Mouse (Mus musculus): Measurements from ENCODE around the gene Mfsd11. TPM values are rescaled to one million over a fixed set of nuclear protein-coding genes. Genes with fewer than 3 reads are reported as not detected.

Gene Mfsd11
- polyA plus RNA-seq, 1 experiment from 2014 or later: 51.2 TPM

DNA sequence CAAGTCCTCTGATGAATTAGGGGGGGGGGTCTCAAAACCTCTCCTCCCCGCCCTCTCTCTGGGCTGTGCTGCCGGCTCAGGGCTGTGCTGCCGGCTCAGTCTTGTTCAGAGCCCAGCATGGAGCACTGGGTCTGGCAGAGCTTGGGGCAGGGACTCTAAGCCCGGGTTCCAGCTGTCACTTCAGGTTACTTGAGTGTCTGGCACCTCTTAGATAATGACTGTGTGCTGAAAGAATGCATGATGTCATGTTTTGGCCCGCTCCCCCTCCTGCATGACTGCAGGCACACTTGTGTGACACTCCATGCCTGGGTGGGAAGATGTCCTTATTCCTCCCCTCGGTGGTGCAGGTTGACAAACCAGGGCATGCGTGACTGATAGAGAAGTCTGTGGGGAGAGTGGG, 69.8 kb downstream of the Mfsd11 start:
- Histone ChIP-seq H3K27ac (no peak overlapping the region), H3K9me3 (no peaks in the 10 kb centered on the region), H3K4me1 (0 out of 2 replicates have a peak, but pooled peaks cover 4% of the 10 kb centered on the region), H3K27me3 (peaks cover 49% of the 10 kb centered on the region), H3K4me3 (no peak overlapping the region), H3K9ac (no peak overlapping the region), H3K36me3 (no peaks in the 10 kb centered on the region), H3K4me2 (replicated peaks) (no peak overlapping the region)
- no peak for ATAC-seq (ENCODE audit: insufficient number of reproducible peaks, insufficient read depth, low FRiP score, low TSS enrichment)
- WGBS: 52% methylated on average over 7 of the region's 7 CpGs

Other genes with a start within 250 kb of the Mfsd11 start
- gene Rhbdf2, start 225.4 kb upstream of the Mfsd11 start, polyA plus RNA-seq (2016; fragmentation: Nextera tagmentation; extraction: Ambion mirVana): 4.5 and 4.7 TPM in 2 replicates
- gene Prcd, start 198.9 kb upstream of the Mfsd11 start, polyA plus RNA-seq (2016; fragmentation: Nextera tagmentation; extraction: Ambion mirVana): 0.59 and 0.86 TPM in 2 replicates
- 6.4 and 7.1 TPM in 2 replicates for gene Cygb, start 198.1 kb upstream of the Mfsd11 start, polyA plus RNA-seq (2016; fragmentation: Nextera tagmentation; extraction: Ambion mirVana)
- gene St6galnac1, start 76.9 kb upstream of the Mfsd11 start, polyA plus RNA-seq (2016; fragmentation: Nextera tagmentation; extraction: Ambion mirVana): not detected in 2 replicates
- 31.7 and 34.1 TPM in 2 replicates for gene Mxra7, start 24.4 kb upstream of the Mfsd11 start, polyA plus RNA-seq (2016; fragmentation: Nextera tagmentation; extraction: Ambion mirVana)
- gene Mettl23, start 9.2 kb upstream of the Mfsd11 start, polyA plus RNA-seq (2016; fragmentation: Nextera tagmentation; extraction: Ambion mirVana): 63.7 and 71.2 TPM in 2 replicates
- gene Jmjd6, start 9.0 kb upstream of the Mfsd11 start, polyA plus RNA-seq (2016; fragmentation: Nextera tagmentation; extraction: Ambion mirVana): 79.2 and 80.5 TPM in 2 replicates
- gene Srsf2, start 654 bp downstream of the Mfsd11 start, polyA plus RNA-seq (2016; fragmentation: Nextera tagmentation; extraction: Ambion mirVana): 915 and 968 TPM in 2 replicates
- gene Mgat5b, start 66.4 kb downstream of the Mfsd11 start, polyA plus RNA-seq (2016; fragmentation: Nextera tagmentation; extraction: Ambion mirVana): 3.8 and 4.4 TPM in 2 replicates